Mouse (Mus musculus) heart, postnatal 0 days (tissue): ENCODE data around the gene Gab2.

Experiments used
- CTCF ChIP-seq: IDR thresholded peaks from 2 replicates; pipeline ENCODE4 v1.5.1; 2016; ENCODE audit warnings: antibody characterized with exemption, control low read depth, low read depth
- EP300 ChIP-seq: IDR thresholded peaks from 2 replicates; pipeline ENCODE4 v1.6.1; 2016; ENCODE audit warnings: antibody characterized with exemption, low read depth

DNA sequence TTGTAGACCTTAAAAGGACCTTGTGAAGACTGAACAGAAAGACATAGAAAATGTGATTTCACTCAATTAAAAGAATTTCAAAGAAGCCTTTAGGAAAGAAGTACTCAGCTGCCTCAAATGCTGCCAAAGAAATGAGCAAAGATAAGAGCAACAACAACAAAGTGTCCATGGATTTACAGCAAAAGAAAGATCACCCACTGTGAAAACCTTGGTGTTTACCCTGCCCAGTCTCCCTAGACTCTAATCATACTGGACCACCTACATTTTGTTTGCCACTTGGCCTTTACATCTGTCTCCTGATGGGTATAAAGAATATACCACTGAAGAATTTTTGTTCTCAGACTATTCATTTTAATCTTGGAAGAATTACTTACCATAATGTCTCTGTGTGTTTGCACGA is 89.7 kb downstream of the Gab2 start:
- TF ChIP-seq CTCF (no peak), EP300 (no peak)
